Mouse (Mus musculus) kidney, embryonic 14.5 days (tissue): ENCODE results near the gene Ndufs7. TPM values are rescaled to one million over a fixed set of nuclear protein-coding genes. Genes with fewer than 3 reads are reported as not detected.

ENCODE experiments used
- ATAC-seq: fragments of 200-750 bp; cut with Nextera tagmentation; 2 replicates; pipeline ENCODE4 v1.8.0; 2017; ENCODE audit warnings: moderate number of reproducible peaks, mild to moderate bottlenecking, moderate TSS enrichment, moderate library complexity; ENCODE audit not compliant: low FRiP score, low TSS enrichment
- H3K27ac ChIP-seq: fragments of 300-500 bp; sonication (generic); 2 replicates; pipeline ENCODE4 v1.5.1; 2014; ENCODE audit warnings: low read depth, mild to moderate bottlenecking, low read length, moderate library complexity, mixed read lengths
- H3K27me3 ChIP-seq: fragments of 300-500 bp; sonication (generic); 2 replicates; pipeline ENCODE4 v1.6.1; 2014; ENCODE audit warnings: mild to moderate bottlenecking, low read length; ENCODE audit not compliant: control insufficient read depth, insufficient read depth
- H3K36me3 ChIP-seq: fragments of 300-500 bp; sonication (generic); 2 replicates; pipeline ENCODE4 v1.6.1; 2014; ENCODE audit warnings: low read length, mixed read lengths; ENCODE audit not compliant: control insufficient read depth, insufficient read depth
- H3K4me1 ChIP-seq: fragments of 300-500 bp; sonication (generic); 2 replicates; pipeline ENCODE4 v1.6.1; 2014; ENCODE audit warnings: low read length, mixed read lengths; ENCODE audit not compliant: control insufficient read depth, insufficient read depth
- H3K4me2 ChIP-seq: fragments of 300-500 bp; sonication (generic); replicated peaks from 2 replicates; pipeline ENCODE4 v1.6.1; 2014; ENCODE audit warnings: low read depth, mild to moderate bottlenecking, low read length
- H3K4me3 ChIP-seq: fragments of 300-500 bp; sonication (generic); 2 replicates; pipeline ENCODE4 v1.5.1; 2014; ENCODE audit warnings: mild to moderate bottlenecking, low read length
- H3K9ac ChIP-seq: fragments of 300-500 bp; sonication (generic); 2 replicates; pipeline ENCODE4 v1.6.1; 2014; ENCODE audit warnings: low read depth, mild to moderate bottlenecking, low read length, moderate library complexity
- H3K9me3 ChIP-seq: fragments of 300-500 bp; sonication (generic); 2 replicates; pipeline ENCODE4 v1.6.1; 2016; ENCODE audit warnings: low read length; ENCODE audit not compliant: control insufficient read depth
- WGBS: fragments of 180-500 bp; shearing (Covaris S2); extraction: QIAGEN DNeasy Blood & Tissue Kit; methylation state at CpG from one replicate; pipeline ENCODE4 v1.1.7; 2014; 5-methylcytosine and 5-hydroxymethylcytosine counted together
- polyA plus RNA-seq: library from polyadenylated mRNA; unstranded; fragments of >200 nt; fragmentation: Nextera tagmentation; extraction: Ambion mirVana; gene quantifications from 2 replicates; pipeline ENCODE4 v1.2.1, GENCODE M21; 2014

Ndufs7 gene
- polyA plus RNA-seq, 1 experiment from 2014 or later, result 390 TPM

DNA sequence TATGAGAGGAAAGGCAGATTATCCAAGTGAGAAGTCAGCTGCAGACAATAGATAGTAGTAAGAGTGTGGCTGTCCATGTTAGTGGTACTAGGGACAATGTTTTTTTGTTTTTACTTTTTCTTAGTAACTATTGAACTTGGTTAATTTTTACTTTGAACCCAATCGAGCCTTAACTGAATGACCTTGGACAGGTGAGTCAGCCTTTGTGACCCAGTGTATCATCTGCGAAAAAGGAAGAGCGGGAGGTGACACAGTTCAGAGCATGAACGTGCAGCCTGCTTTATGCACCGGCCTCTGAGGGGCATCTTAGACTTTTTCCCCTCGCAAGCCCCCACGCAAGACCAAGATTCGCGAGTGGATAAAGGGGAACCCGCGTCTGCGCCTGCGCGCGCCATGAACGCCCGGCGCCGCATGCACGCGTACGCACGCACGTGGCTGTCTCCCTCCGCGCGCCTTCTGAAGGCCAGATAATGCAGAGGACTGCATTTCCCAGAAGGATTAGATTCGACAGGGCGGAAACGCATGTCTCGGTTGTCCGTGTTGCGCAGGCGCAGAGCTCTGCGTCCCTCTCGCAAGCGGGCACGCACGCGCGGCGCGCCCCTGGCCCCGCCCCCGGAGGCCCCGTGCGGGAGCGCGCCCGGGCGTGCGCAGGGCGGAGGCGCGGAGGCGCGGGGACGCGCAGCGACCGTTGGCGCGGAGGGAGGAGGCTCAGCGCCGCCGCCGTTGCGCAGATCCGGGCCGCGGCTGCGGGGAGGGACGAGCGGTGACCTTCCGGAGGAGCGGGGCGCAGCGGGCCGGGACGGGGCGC is 15.6 kb downstream of the Ndufs7 start:
- H3K36me3 ChIP-seq, result peaks cover 15% of the 10 kb centered on the region
- H3K4me1 ChIP-seq, result peaks cover 43% of the 10 kb centered on the region
- H3K4me3 ChIP-seq, result peak overlapping the region; percentile 82
- H3K9ac ChIP-seq, result peak overlapping the region; percentile 97
- peak; percentile 61 for ATAC-seq
- H3K27me3 ChIP-seq, result no peaks in the 10 kb centered on the region
- peak overlapping the region; percentile 57 for H3K27ac ChIP-seq
- H3K9me3 ChIP-seq, result no peaks in the 10 kb centered on the region
- 2% methylated on average over 79 of the region's 81 CpGs for WGBS
- H3K4me2 ChIP-seq, result peak overlapping the region; percentile 59

DNA sequence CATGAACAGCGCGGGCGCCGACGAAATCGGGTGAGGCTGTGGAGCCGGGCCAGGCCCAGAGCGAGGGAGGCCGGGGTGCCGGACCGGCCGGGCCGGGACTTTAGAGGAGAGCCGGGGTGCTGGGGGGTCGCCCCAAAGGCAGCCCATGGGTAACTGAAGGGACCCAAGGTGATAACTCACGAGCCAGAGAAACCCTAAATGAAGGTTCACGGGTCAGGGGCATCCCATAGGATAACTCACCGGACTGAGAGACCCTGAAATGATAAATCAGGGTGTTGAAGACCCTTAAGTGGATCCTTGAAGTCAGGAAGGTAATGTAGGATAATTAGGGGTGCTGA is 16.2 kb downstream of the Ndufs7 start:
- WGBS, result 0% methylated on average over 18 of the region's 18 CpGs
- Histone ChIP-seq H3K4me3 (peak overlapping the region; percentile 82), H3K36me3 (peaks cover 15% of the 10 kb centered on the region), H3K4me1 (peaks cover 38% of the 10 kb centered on the region), H3K27ac (peak overlapping the region; percentile 39), H3K27me3 (no peaks in the 10 kb centered on the region), H3K4me2 (peak overlapping the region; percentile 59), H3K9me3 (no peaks in the 10 kb centered on the region), H3K9ac (peak overlapping the region; percentile 97)
- ATAC-seq, result no peak

DNA sequence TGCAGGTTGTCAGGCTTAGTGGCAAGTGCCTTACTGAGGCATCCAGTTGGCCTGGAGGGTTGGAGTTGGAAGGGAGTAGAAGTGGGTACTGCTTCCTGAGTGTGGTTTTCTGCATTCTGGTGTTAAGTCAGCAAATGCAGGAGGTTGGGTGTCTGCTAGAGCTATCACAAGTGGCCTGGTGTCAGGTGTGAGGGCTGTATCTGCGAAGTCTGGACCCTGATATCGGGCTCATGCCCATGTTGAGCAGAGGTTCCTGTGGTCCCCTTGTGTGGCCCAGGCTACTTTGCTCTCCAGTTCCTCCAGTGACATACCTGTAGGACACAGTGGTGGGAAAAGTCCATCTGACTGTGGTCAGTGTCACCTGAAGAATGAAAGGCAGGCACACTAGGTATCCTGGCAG is 21.2 kb downstream of the Ndufs7 start:
- WGBS, result 98% methylated on average over 2 of the region's 2 CpGs
- Histone ChIP-seq H3K9ac (no peak overlapping the region), H3K4me3 (no peak overlapping the region), H3K27me3 (no peaks in the 10 kb centered on the region), H3K9me3 (no peaks in the 10 kb centered on the region), H3K36me3 (peaks cover 43% of the 10 kb centered on the region), H3K27ac (no peak overlapping the region), H3K4me2 (no peak overlapping the region), H3K4me1 (peaks cover 28% of the 10 kb centered on the region)
- no peak for ATAC-seq

DNA sequence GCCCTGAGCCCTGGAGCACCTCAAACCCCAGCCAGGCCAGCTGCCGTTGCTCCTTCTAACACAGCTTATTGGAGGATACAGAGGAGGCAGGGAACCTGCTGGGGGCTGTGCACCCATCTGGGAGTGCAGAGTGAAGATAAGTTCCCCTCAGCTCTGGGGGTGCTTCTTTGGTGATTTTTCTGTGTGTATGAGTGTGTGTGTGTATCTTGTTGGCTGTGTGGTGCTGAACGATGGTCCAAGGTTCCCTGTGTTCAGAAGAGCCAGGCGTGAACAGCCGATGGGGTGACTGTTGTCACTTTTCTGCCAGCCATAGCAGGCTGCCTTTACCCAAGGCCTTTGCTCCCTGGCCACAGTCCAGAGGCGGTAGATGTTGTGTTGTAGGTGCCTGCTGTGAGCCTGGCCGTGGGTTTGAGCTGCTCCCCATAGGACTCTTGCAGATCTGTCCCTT is 21.8 kb downstream of the Ndufs7 start:
- H3K9ac ChIP-seq, result no peak overlapping the region
- no peak overlapping the region for H3K27ac ChIP-seq

DNA sequence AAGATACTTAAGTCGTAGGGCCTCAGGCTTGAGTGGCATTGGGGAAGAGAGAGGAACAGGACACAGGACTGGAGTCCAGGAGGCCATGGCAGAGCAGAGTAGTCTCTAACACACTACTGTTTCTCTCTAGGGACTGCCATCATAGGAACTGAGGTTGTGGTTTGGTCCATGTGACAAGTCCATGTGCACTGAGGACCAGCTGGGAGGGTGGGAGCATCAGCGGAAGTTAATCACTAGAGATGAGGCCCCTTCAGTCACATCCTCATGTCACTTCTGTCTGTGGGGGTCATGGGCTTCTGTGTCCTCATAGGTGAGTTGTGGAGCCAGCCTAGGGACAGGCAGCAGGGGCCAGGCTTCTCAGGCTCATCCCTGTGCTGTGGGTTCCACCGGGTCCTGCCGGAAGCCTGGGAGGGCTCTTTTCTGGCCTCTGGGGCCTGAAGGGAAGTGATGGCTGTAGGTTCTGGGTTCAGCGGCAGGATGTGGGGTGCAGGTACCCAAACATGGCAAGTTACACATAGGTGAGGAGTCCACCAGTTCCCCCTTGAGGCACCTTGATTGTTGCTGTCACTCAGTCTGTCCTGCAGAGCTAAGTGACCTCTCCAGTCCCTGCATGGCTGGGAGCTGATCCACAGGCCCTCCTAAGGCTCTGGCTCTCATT is 22.4 kb downstream of the Ndufs7 start:
- ATAC-seq, result no peak
- Histone ChIP-seq H3K9ac (no peak overlapping the region), H3K4me2 (no peak overlapping the region), H3K36me3 (peaks cover 52% of the 10 kb centered on the region), H3K4me3 (no peak overlapping the region), H3K4me1 (peaks cover 20% of the 10 kb centered on the region), H3K27me3 (no peaks in the 10 kb centered on the region), H3K9me3 (no peaks in the 10 kb centered on the region), H3K27ac (no peak overlapping the region)
- 83% methylated on average over 5 of the region's 5 CpGs for WGBS

More for the DNA sequence above, 21.8 kb downstream of the Ndufs7 start:
- no peak overlapping the region for H3K4me2 ChIP-seq
- peaks cover 25% of the 10 kb centered on the region for H3K4me1 ChIP-seq
- 79% methylated on average over 6 of the region's 6 CpGs for WGBS
- no peak for ATAC-seq
- H3K36me3 ChIP-seq, result peaks cover 46% of the 10 kb centered on the region
- H3K9me3 ChIP-seq, result no peaks in the 10 kb centered on the region
- no peaks in the 10 kb centered on the region for H3K27me3 ChIP-seq
- no peak overlapping the region for H3K4me3 ChIP-seq

DNA sequence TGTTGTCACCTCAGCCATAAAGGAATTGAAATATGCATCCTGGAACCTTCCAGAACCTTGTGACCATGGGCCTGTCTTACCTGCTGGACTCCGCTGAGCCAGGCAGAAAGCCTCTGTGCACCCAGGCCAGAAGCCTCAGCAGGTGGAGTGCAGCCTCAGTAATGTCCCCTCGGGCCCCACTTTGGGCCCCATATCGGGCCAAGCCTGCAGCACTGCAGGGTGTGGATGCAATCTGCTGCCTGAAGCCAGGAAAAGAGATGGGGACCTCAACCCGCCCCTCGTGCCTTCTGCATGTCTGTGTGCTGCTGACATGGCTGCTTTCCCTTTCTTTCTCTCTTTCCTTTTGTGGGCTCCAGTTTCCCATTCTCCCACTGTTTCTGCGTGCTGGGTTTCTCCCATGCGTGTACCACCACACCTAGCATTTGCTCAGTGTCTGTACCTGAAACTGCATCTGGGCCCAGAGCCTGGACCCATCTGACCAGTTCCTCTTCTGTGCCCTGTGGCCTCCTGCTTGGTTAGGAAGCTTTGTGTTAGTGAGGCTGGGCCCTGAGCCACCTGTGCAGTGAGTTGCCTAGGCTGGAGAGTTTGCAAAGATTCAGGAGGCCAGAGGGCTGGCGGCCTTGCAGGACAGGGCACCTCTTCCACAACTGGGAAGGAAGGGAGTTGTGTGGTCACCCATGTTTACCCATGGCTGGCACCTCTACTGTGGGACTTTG is 23.1 kb downstream of the Ndufs7 start:
- Histone ChIP-seq H3K9ac (no peak overlapping the region), H3K9me3 (no peaks in the 10 kb centered on the region), H3K4me3 (no peak overlapping the region), H3K4me1 (peaks cover 13% of the 10 kb centered on the region; the same call in 1 of the 2 replicates), H3K27ac (no peak overlapping the region), H3K4me2 (no peak overlapping the region), H3K36me3 (peaks cover 56% of the 10 kb centered on the region), H3K27me3 (no peaks in the 10 kb centered on the region)
- ATAC-seq, result no peak
- 90% methylated on average over 8 of the region's 8 CpGs for WGBS

- H3K4me3 ChIP-seq, result no peak overlapping the region
- no peak overlapping the region for H3K4me2 ChIP-seq
- no peaks in the 10 kb centered on the region for H3K27me3 ChIP-seq
- 0 out of 2 replicates have a peak, but pooled peaks have one; percentile 5 for ATAC-seq
- H3K4me1 ChIP-seq, result 0 out of 2 replicates have a peak, but pooled peaks cover 2% of the 10 kb centered on the region
- no peak overlapping the region for H3K9ac ChIP-seq
- no peaks in the 10 kb centered on the region for H3K9me3 ChIP-seq
- no peak overlapping the region for H3K27ac ChIP-seq
- H3K36me3 ChIP-seq, result peaks cover 63% of the 10 kb centered on the region
- 80% methylated on average over 3 of the region's 3 CpGs for WGBS
Measured at GRCm38 (mm10) chr10:80273847-80274246, 24.9 kb downstream of the Ndufs7 start.

DNA sequence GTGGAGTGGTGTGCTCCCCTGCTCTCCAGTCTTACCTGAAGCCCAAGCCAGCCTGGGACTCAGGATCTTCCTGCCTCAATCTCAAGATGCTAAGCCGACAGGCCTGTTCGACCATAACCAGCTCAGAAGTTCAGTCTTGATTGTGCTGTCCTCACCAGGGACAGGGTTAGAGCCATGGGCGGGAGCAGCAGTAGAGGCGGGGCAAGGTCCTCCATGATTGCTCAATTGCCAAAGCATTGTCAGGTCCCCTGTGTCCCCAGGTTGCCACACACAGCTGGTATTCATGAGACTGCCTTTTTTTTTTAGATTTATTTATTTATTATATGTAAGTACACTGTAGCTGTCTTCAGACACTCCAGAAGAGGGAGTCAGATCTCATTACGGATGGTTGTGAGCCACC is 27.3 kb downstream of the Ndufs7 start:
- 92% methylated on average over 4 of the region's 5 CpGs for WGBS
- Histone ChIP-seq H3K4me2 (no peak overlapping the region), H3K4me3 (no peak overlapping the region), H3K36me3 (peaks cover 80% of the 10 kb centered on the region), H3K9me3 (no peaks in the 10 kb centered on the region), H3K4me1 (no peaks in the 10 kb centered on the region), H3K27me3 (no peaks in the 10 kb centered on the region), H3K27ac (no peak overlapping the region), H3K9ac (no peak overlapping the region)
- ATAC-seq, result no peak
